Mouse (Mus musculus): ENCODE results near the gene Stkld1. TPM values are rescaled to one million over a fixed set of nuclear protein-coding genes. Genes with fewer than 3 reads are reported as not detected.

Stkld1 gene
- total and polyA plus RNA-seq, 3 experiments: 0.13 to 0.29 (median 0.19) TPM

- Histone ChIP-seq H3K4me1 (ENCODE audit: control insufficient read depth in 1 of 2, insufficient read depth in 2 of 2) (peaks cover 2 to 16% of the 10 kb centered on the region in 2 experiments; a peak in 2 of 4 replicates), H3K9ac (ENCODE audit: insufficient read depth, low read depth) (no peak overlapping the region), H3K36me3 (replicated peaks in 1 of 2; ENCODE audit: control insufficient read depth in 1 of 2, insufficient read depth in 1 of 2, low read length in 1 of 2) (peaks cover 1 to 6% of the 10 kb centered on the region in 2 experiments), H3K27me3 (replicated peaks) (peaks cover 6% of the 10 kb centered on the region), H3K4me3 (replicated peaks in 1 of 3; ENCODE audit: low read depth in 2 of 3, low read length in 2 of 3, poor library complexity in 1 of 3) (no peak overlapping the region), H3K9me3 (replicated peaks; ENCODE audit: low read length) (peaks cover 8% of the 10 kb centered on the region), H3K27ac (ENCODE audit: insufficient read depth, low read depth) (no peak overlapping the region), H3K4me2 (ENCODE audit: insufficient read depth, low read depth, poor library complexity, severe bottlenecking) (no peak overlapping the region), H3K79me2 (replicated peaks; ENCODE audit: control insufficient read depth, extremely low read depth, insufficient read depth, poor library complexity, severe bottlenecking) (peaks cover 18% of the 10 kb centered on the region)
- DNase-seq (ENCODE audit: extremely low read depth): no peak
- dilution Hi-C loops (cut with MboI; ENCODE audit: extremely low pct_ligation_motif_present, extremely low pct_unique_long_range_greater_than_20kb, low sequenced_read_pairs) (no loop called here), in situ Hi-C loops (cut with MboI; ENCODE audit: low pct_ligation_motif_present, low pct_unique_long_range_greater_than_20kb, low sequenced_read_pairs) (no loop called here)
- no peak for TF ChIP-seq JUND (conservative IDR thresholded peaks at IDR 0.05; ENCODE audit: low read depth, low read length)
- TF ChIP-seq GABPA (IDR thresholded peaks at IDR 0.05; ENCODE audit: insufficient replicate concordance, low read depth, low read length): no peak
- no peak for TF ChIP-seq SIN3A (IDR thresholded peaks at IDR 0.05; ENCODE audit: low read length)
- TF ChIP-seq CTCF (conservative IDR thresholded peaks at IDR 0.05 in 1 of 2, IDR thresholded peaks at IDR 0.05 in 1 of 2; ENCODE audit: low read depth in 2 of 2, low read length in 2 of 2): peak in 1 of 2 experiments; percentile 22; a peak in 1 of 4 replicates
- no peak for TF ChIP-seq CHD2 (IDR thresholded peaks at IDR 0.05; ENCODE audit: low read length)
Observed at GRCm38 (mm10) chr2:26967262-26967661, 33.4 kb downstream of the Stkld1 start.

- H3K27ac ChIP-seq (ENCODE audit: insufficient read depth, low read depth): no peak within 1 kb of the TSS
- H3K9ac ChIP-seq (ENCODE audit: insufficient read depth, low read depth): peak within 1 kb of the TSS; percentile 26; the same call in 1 of the 2 replicates
- no peaks in the 10 kb centered on the region for H3K36me3 ChIP-seq (replicated peaks in 1 of 2; ENCODE audit: control insufficient read depth in 1 of 2, insufficient read depth in 1 of 2, low read length in 1 of 2)
- TF ChIP-seq USF2 (conservative IDR thresholded peaks at IDR 0.05; ENCODE audit: low read depth, low read length): no peak
- TF ChIP-seq ZNF384 (IDR thresholded peaks at IDR 0.05; ENCODE audit: low read depth, low read length): no peak
- TF ChIP-seq BHLHE40 (IDR thresholded peaks at IDR 0.05; ENCODE audit: low read depth, low read length): no peak
- no peak for TF ChIP-seq NRF1 (IDR thresholded peaks at IDR 0.05; ENCODE audit: low read depth, low read length)
- no peak for TF ChIP-seq SIN3A (IDR thresholded peaks at IDR 0.05; ENCODE audit: low read length)
- no peak for TF ChIP-seq KAT2A (IDR thresholded peaks at IDR 0.05; ENCODE audit: insufficient replicate concordance, low read length)
- no peaks in the 10 kb centered on the region for H3K9me3 ChIP-seq (replicated peaks; ENCODE audit: low read length)
- no peak for DNase-seq (ENCODE audit: extremely low read depth)
- no peaks in the 10 kb centered on the region for H3K79me2 ChIP-seq (replicated peaks; ENCODE audit: control insufficient read depth, extremely low read depth, insufficient read depth, poor library complexity, severe bottlenecking)
- in situ Hi-C loops (cut with MboI; ENCODE audit: low pct_ligation_motif_present, low pct_unique_long_range_greater_than_20kb, low sequenced_read_pairs): loop anchor here (5.0 kb wide), 1 partner anchor 34 kb away; the partner anchor contains the start of gene Cacfd1
- peaks cover 6% of the 10 kb centered on the region for H3K27me3 ChIP-seq (replicated peaks)
- peak within 1 kb of the TSS; percentile 33; the same call in 1 of the 2 replicates for H3K4me2 ChIP-seq (ENCODE audit: insufficient read depth, low read depth, poor library complexity, severe bottlenecking)
- H3K4me1 ChIP-seq (ENCODE audit: control insufficient read depth in 1 of 2, insufficient read depth in 2 of 2): peaks cover 11 to 30% of the 10 kb centered on the region in 2 experiments
- H3K4me3 ChIP-seq (replicated peaks in 1 of 3; ENCODE audit: low read depth in 2 of 3, low read length in 2 of 3, poor library complexity in 1 of 3): peak within 1 kb of the TSS in 1 of 3 experiments; percentile 23
- dilution Hi-C loops (cut with MboI; ENCODE audit: extremely low pct_ligation_motif_present, extremely low pct_unique_long_range_greater_than_20kb, low sequenced_read_pairs): no loop called here
Observed at GRCm38 (mm10) chr2:26973116-26973515, 39.3 kb downstream of the Stkld1 start, which contains the start of gene Adamts13. TSS of gene Adamts13 (plus strand) at chr2:26973416.

GRCm38 (mm10) chr2:26973960-26974359 is 40.1 kb downstream of the Stkld1 start:
- Histone ChIP-seq H3K4me2 (ENCODE audit: insufficient read depth, low read depth, poor library complexity, severe bottlenecking) (peak overlapping the region; percentile 33; the same call in 1 of the 2 replicates), H3K4me1 (ENCODE audit: control insufficient read depth in 1 of 2, insufficient read depth in 2 of 2) (peaks cover 11 to 30% of the 10 kb centered on the region in 2 experiments)
- dilution Hi-C loops (cut with MboI; ENCODE audit: extremely low pct_ligation_motif_present, extremely low pct_unique_long_range_greater_than_20kb, low sequenced_read_pairs): no loop called here

More at GRCm38 (mm10) chr2:26973960-26974359, 40.1 kb downstream of the Stkld1 start:
- Histone ChIP-seq H3K9me3 (replicated peaks; ENCODE audit: low read length) (no peaks in the 10 kb centered on the region), H3K36me3 (replicated peaks in 1 of 2; ENCODE audit: control insufficient read depth in 1 of 2, insufficient read depth in 1 of 2, low read length in 1 of 2) (no peaks in the 10 kb centered on the region), H3K9ac (ENCODE audit: insufficient read depth, low read depth) (peak overlapping the region; percentile 26; the same call in 1 of the 2 replicates), H3K4me3 (replicated peaks in 1 of 3; ENCODE audit: low read depth in 2 of 3, low read length in 2 of 3, poor library complexity in 1 of 3) (peak overlapping the region in 1 of 3 experiments; percentile 23), H3K27me3 (replicated peaks) (peaks cover 6% of the 10 kb centered on the region), H3K79me2 (replicated peaks; ENCODE audit: control insufficient read depth, extremely low read depth, insufficient read depth, poor library complexity, severe bottlenecking) (no peaks in the 10 kb centered on the region), H3K27ac (ENCODE audit: insufficient read depth, low read depth) (no peak overlapping the region)
- TF ChIP-seq MAFK (IDR thresholded peaks at IDR 0.05; ENCODE audit: insufficient replicate concordance, low read length) (no peak), TCF12 (IDR thresholded peaks at IDR 0.05; ENCODE audit: low read depth, low read length) (peak; percentile 31; the same call in 1 of the 2 replicates), ZNF384 (IDR thresholded peaks at IDR 0.05; ENCODE audit: low read depth, low read length) (no peak), CTCF (conservative IDR thresholded peaks at IDR 0.05 in 1 of 2, IDR thresholded peaks at IDR 0.05 in 1 of 2; ENCODE audit: low read depth in 2 of 2, low read length in 2 of 2) (no peak), ELF1 (IDR thresholded peaks at IDR 0.05; ENCODE audit: low read depth, low read length) (peak; percentile 55; the same call in 1 of the 2 replicates), NRF1 (IDR thresholded peaks at IDR 0.05; ENCODE audit: low read depth, low read length) (no peak), BHLHE40 (IDR thresholded peaks at IDR 0.05; ENCODE audit: low read depth, low read length) (no peak)
- peak; percentile 78 for DNase-seq (ENCODE audit: extremely low read depth)
- in situ Hi-C loops (cut with MboI; ENCODE audit: low pct_ligation_motif_present, low pct_unique_long_range_greater_than_20kb, low sequenced_read_pairs): loop anchor here (5.0 kb wide), 1 partner anchor 33 kb away; the partner anchor contains the start of gene Cacfd1

Measured in CH12.LX (cell line).